Mouse (Mus musculus): ENCODE measurements around the gene Gfra1. TPM values are rescaled to one million over a fixed set of nuclear protein-coding genes. Genes with fewer than 3 reads are reported as not detected.

Gene Gfra1
- polyA plus RNA-seq, 1 experiment from 2014 or later, result 15.0 TPM

DNA sequence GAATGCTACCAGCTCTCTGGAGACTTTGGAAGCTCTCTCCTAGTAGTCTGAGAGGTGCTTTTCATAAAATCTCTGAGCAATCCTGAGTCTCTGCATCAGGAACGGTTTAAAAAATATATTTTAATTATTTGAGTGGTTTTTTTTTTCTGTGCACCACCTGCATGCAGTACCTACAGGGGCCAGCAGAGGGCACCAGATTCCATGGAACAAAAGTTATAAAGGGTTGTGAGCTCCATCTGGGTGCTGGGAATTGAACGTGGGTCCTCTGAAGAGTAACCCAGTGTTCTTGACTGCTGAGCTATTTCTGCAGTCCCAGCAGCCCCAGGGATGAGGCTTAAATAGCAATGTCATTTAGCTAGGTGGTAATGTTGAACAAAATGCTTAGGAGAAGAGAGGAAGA, 141.9 kb downstream of the Gfra1 start:
- no peak for ATAC-seq (replicated peaks; ENCODE audit: insufficient number of reproducible peaks, low FRiP score, low TSS enrichment, low read depth)
- no peaks in the 10 kb centered on the region for H3K36me3 ChIP-seq (replicated peaks; ENCODE audit: control insufficient read depth, insufficient read depth, low read depth, low read length)
- H3K4me1 ChIP-seq (ENCODE audit: control insufficient read depth, insufficient read depth, low read length), result no peaks in the 10 kb centered on the region
- peaks cover 8% of the 10 kb centered on the region; the same call in 1 of the 2 replicates for H3K9me3 ChIP-seq (replicated peaks; ENCODE audit: control insufficient read depth, low read length)
- no peak overlapping the region for H3K27ac ChIP-seq (replicated peaks; ENCODE audit: low read depth, low read length)
- 83% methylated on average over 2 of the region's 2 CpGs for WGBS
- no peak overlapping the region for H3K9ac ChIP-seq (replicated peaks; ENCODE audit: low read length)
- no peak for DNase-seq (ENCODE audit: low spot score)
- no peaks in the 10 kb centered on the region for H3K27me3 ChIP-seq (ENCODE audit: control insufficient read depth, insufficient read depth, low read length)
- no peak overlapping the region for H3K4me2 ChIP-seq (ENCODE audit: low read depth, low read length)
- H3K4me3 ChIP-seq (ENCODE audit: low read depth, low read length), result no peak overlapping the region

- no peak overlapping the region for H3K4me2 ChIP-seq (ENCODE audit: low read depth, low read length)
- H3K4me1 ChIP-seq (ENCODE audit: control insufficient read depth, insufficient read depth, low read length), result no peaks in the 10 kb centered on the region
- 81% methylated on average over 2 of the region's 2 CpGs for WGBS
- H3K36me3 ChIP-seq (replicated peaks; ENCODE audit: control insufficient read depth, insufficient read depth, low read depth, low read length), result no peaks in the 10 kb centered on the region
- no peak for ATAC-seq (replicated peaks; ENCODE audit: insufficient number of reproducible peaks, low FRiP score, low TSS enrichment, low read depth)
- DNase-seq (ENCODE audit: low spot score), result no peak
- H3K27me3 ChIP-seq (ENCODE audit: control insufficient read depth, insufficient read depth, low read length), result no peaks in the 10 kb centered on the region
- no peak overlapping the region for H3K27ac ChIP-seq (replicated peaks; ENCODE audit: low read depth, low read length)
- peaks cover 8% of the 10 kb centered on the region; the same call in 1 of the 2 replicates for H3K9me3 ChIP-seq (replicated peaks; ENCODE audit: control insufficient read depth, low read length)
- H3K9ac ChIP-seq (replicated peaks; ENCODE audit: low read length), result no peak overlapping the region
- no peak overlapping the region for H3K4me3 ChIP-seq (ENCODE audit: low read depth, low read length)
These were observed 143.2 kb downstream of the Gfra1 start for GRCm38 (mm10) chr19:58312492-58312891.

GRCm38 (mm10) chr19:58310334-58311315, 145.1 kb downstream of the Gfra1 start:
- DNase-seq (ENCODE audit: low spot score) (no peak), ATAC-seq (replicated peaks; ENCODE audit: insufficient number of reproducible peaks, low FRiP score, low TSS enrichment, low read depth) (no peak)
- Histone ChIP-seq H3K4me3 (ENCODE audit: low read depth, low read length) (no peak overlapping the region), H3K4me1 (ENCODE audit: control insufficient read depth, insufficient read depth, low read length) (no peaks in the 10 kb centered on the region), H3K4me2 (ENCODE audit: low read depth, low read length) (no peak overlapping the region), H3K9me3 (replicated peaks; ENCODE audit: control insufficient read depth, low read length) (peaks cover 8% of the 10 kb centered on the region; the same call in 1 of the 2 replicates), H3K36me3 (replicated peaks; ENCODE audit: control insufficient read depth, insufficient read depth, low read depth, low read length) (no peaks in the 10 kb centered on the region), H3K27ac (replicated peaks; ENCODE audit: low read depth, low read length) (no peak overlapping the region), H3K9ac (replicated peaks; ENCODE audit: low read length) (no peak overlapping the region), H3K27me3 (ENCODE audit: control insufficient read depth, insufficient read depth, low read length) (no peaks in the 10 kb centered on the region)
- 62% methylated on average over 12 of the region's 12 CpGs for WGBS

DNA sequence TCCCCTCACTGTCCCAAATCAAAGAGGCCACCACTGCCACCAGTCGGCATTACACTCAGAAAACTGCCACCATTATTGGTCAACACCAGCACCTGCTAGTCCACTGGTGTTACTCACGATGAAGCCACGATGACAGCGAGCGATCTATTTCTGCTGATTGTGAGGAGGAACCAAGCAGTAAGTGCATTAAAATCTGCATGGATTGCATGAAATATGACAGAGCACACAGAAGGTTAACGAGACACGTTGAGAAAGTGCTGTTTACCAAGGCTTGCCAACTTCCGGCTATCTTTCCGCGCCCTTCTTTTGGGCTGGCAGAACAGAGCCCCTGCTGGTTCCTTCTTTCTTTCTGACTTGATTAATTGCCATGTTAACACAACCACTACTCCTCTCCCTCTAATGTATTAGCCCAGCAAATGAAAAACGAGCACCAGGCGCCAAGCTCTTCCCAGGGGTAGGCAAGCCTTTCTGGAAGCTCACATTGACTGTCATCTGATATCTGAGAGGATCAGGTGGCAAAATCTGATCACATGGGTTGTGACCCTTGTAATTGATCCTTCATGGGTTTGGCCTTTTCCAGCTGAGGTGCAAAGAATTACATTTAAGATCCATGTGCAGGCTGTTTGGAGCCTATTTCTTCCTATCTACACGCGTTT, 146.0 kb downstream of the Gfra1 start:
- peak; percentile 44 for DNase-seq (ENCODE audit: low spot score)
- peaks cover 4% of the 10 kb centered on the region; the same call in 1 of the 2 replicates for H3K9me3 ChIP-seq (replicated peaks; ENCODE audit: control insufficient read depth, low read length)

GRCm38 (mm10) chr19:58301105-58301504, 154.6 kb downstream of the Gfra1 start:
- WGBS, result 69% methylated on average over 7 of the region's 7 CpGs
- no peaks in the 10 kb centered on the region for H3K9me3 ChIP-seq (replicated peaks; ENCODE audit: control insufficient read depth, low read length)

More for the DNA sequence above, 146.0 kb downstream of the Gfra1 start:
- H3K27ac ChIP-seq (replicated peaks; ENCODE audit: low read depth, low read length), result no peak overlapping the region
- H3K4me1 ChIP-seq (ENCODE audit: control insufficient read depth, insufficient read depth, low read length), result no peaks in the 10 kb centered on the region
- no peak overlapping the region for H3K4me2 ChIP-seq (ENCODE audit: low read depth, low read length)
- H3K9ac ChIP-seq (replicated peaks; ENCODE audit: low read length), result no peak overlapping the region
- no peak overlapping the region for H3K4me3 ChIP-seq (ENCODE audit: low read depth, low read length)
- no peaks in the 10 kb centered on the region for H3K36me3 ChIP-seq (replicated peaks; ENCODE audit: control insufficient read depth, insufficient read depth, low read depth, low read length)
- H3K27me3 ChIP-seq (ENCODE audit: control insufficient read depth, insufficient read depth, low read length), result no peaks in the 10 kb centered on the region
- WGBS, result 75% methylated on average over 14 of the region's 14 CpGs
- ATAC-seq (replicated peaks; ENCODE audit: insufficient number of reproducible peaks, low FRiP score, low TSS enrichment, low read depth), result no peak

DNA sequence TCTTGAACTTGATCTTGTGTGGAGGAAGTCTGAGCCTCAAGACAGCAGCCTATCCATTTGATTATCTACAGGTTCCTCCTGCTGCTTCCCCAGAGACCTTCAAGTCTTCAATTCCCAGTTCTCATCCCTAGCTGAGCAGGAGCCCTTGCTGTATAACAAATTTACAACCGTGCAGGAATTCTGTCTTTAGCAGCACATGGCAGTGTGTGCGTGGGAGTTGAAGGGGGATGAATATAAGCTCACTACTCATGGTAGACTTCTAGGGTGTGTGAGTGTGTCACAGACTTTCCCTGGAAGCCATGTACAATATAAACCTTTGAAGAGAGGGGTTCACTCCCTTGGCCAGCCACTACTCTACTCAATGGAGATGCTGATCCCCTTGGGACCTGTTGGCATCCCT, 157.8 kb downstream of the Gfra1 start:
- WGBS, result 86% methylated on average over 2 of the region's 2 CpGs

More at GRCm38 (mm10) chr19:58301105-58301504, 154.6 kb downstream of the Gfra1 start:
- no peak for ATAC-seq (replicated peaks; ENCODE audit: insufficient number of reproducible peaks, low FRiP score, low TSS enrichment, low read depth)
- Histone ChIP-seq H3K36me3 (replicated peaks; ENCODE audit: control insufficient read depth, insufficient read depth, low read depth, low read length) (no peaks in the 10 kb centered on the region), H3K9ac (replicated peaks; ENCODE audit: low read length) (no peak overlapping the region), H3K27ac (replicated peaks; ENCODE audit: low read depth, low read length) (no peak overlapping the region), H3K27me3 (ENCODE audit: control insufficient read depth, insufficient read depth, low read length) (no peaks in the 10 kb centered on the region), H3K4me1 (ENCODE audit: control insufficient read depth, insufficient read depth, low read length) (no peaks in the 10 kb centered on the region; the same call in 1 of the 2 replicates), H3K4me2 (ENCODE audit: low read depth, low read length) (no peak overlapping the region), H3K4me3 (ENCODE audit: low read depth, low read length) (no peak overlapping the region)
- no peak for DNase-seq (ENCODE audit: low spot score)

GRCm38 (mm10) chr19:58296842-58297190, 158.9 kb downstream of the Gfra1 start:
- Histone ChIP-seq H3K27ac (replicated peaks; ENCODE audit: low read depth, low read length) (no peak overlapping the region), H3K9me3 (replicated peaks; ENCODE audit: control insufficient read depth, low read length) (no peaks in the 10 kb centered on the region), H3K9ac (replicated peaks; ENCODE audit: low read length) (no peak overlapping the region; the same call in 1 of the 2 replicates), H3K4me1 (ENCODE audit: control insufficient read depth, insufficient read depth, low read length) (no peaks in the 10 kb centered on the region; the same call in 1 of the 2 replicates), H3K4me3 (ENCODE audit: low read depth, low read length) (no peak overlapping the region), H3K4me2 (ENCODE audit: low read depth, low read length) (no peak overlapping the region), H3K36me3 (replicated peaks; ENCODE audit: control insufficient read depth, insufficient read depth, low read depth, low read length) (no peaks in the 10 kb centered on the region), H3K27me3 (ENCODE audit: control insufficient read depth, insufficient read depth, low read length) (no peaks in the 10 kb centered on the region)
- ATAC-seq (replicated peaks; ENCODE audit: insufficient number of reproducible peaks, low FRiP score, low TSS enrichment, low read depth) (peak; percentile 34; the same call in 1 of the 2 replicates), DNase-seq (ENCODE audit: low spot score) (peak; percentile 63)
- WGBS, result 34% methylated on average over 7 of the region's 7 CpGs

More for the DNA sequence above, 157.8 kb downstream of the Gfra1 start:
- Histone ChIP-seq H3K27ac (replicated peaks; ENCODE audit: low read depth, low read length) (no peak overlapping the region), H3K4me1 (ENCODE audit: control insufficient read depth, insufficient read depth, low read length) (no peaks in the 10 kb centered on the region; the same call in 1 of the 2 replicates), H3K4me2 (ENCODE audit: low read depth, low read length) (no peak overlapping the region), H3K4me3 (ENCODE audit: low read depth, low read length) (no peak overlapping the region), H3K9me3 (replicated peaks; ENCODE audit: control insufficient read depth, low read length) (no peaks in the 10 kb centered on the region), H3K9ac (replicated peaks; ENCODE audit: low read length) (no peak overlapping the region), H3K36me3 (replicated peaks; ENCODE audit: control insufficient read depth, insufficient read depth, low read depth, low read length) (no peaks in the 10 kb centered on the region), H3K27me3 (ENCODE audit: control insufficient read depth, insufficient read depth, low read length) (no peaks in the 10 kb centered on the region)
- DNase-seq (ENCODE audit: low spot score) (no peak), ATAC-seq (replicated peaks; ENCODE audit: insufficient number of reproducible peaks, low FRiP score, low TSS enrichment, low read depth) (no peak)

All from embryonic facial prominence, embryonic 11.5 days (tissue).